Mouse (Mus musculus): ENCODE data around the gene Gm39115. TPM values are rescaled to one million over a fixed set of nuclear protein-coding genes. Genes with fewer than 3 reads are reported as not detected.
"Not testable (repeated sequence)": the region's sequence is repeated elsewhere in the genome, so short reads cannot be mapped to it uniquely, and the experiment has no call there.

The Gm39115 gene
- polyA plus RNA-seq, 1 experiment, result not detected

GRCm38 (mm10) chr7:142152191-142152590 is 16.4 kb upstream of the Gm39115 start:
- Histone ChIP-seq H3K4me1 (ENCODE audit: control insufficient read depth, insufficient read depth, low read length) (no peaks in the 10 kb centered on the region), H3K27ac (ENCODE audit: control insufficient read depth, insufficient read depth, low read depth, low read length, poor library complexity) (no peak overlapping the region), H3K4me3 (replicated peaks; ENCODE audit: control insufficient read depth, low read depth, low read length) (no peak overlapping the region)
- TF ChIP-seq CTCF (IDR thresholded peaks at IDR 0.05; ENCODE audit: control insufficient read depth, insufficient read depth, low read length), result no peak
- TF ChIP-seq POLR2A (IDR thresholded peaks at IDR 0.05; ENCODE audit: borderline replicate concordance, control insufficient read depth, low read depth, low read length), result no peak
- 76% methylated on average over 4 of the region's 4 CpGs for WGBS

- no peak overlapping the region for H3K27ac ChIP-seq (ENCODE audit: control insufficient read depth, insufficient read depth, low read depth, low read length, poor library complexity)
- no peak overlapping the region for H3K4me3 ChIP-seq (replicated peaks; ENCODE audit: control insufficient read depth, low read depth, low read length)
- no peaks in the 10 kb centered on the region for H3K4me1 ChIP-seq (ENCODE audit: control insufficient read depth, insufficient read depth, low read length)
- no peak for TF ChIP-seq POLR2A (IDR thresholded peaks at IDR 0.05; ENCODE audit: borderline replicate concordance, control insufficient read depth, low read depth, low read length)
- TF ChIP-seq CTCF (IDR thresholded peaks at IDR 0.05; ENCODE audit: control insufficient read depth, insufficient read depth, low read length), result no peak
Observed at GRCm38 (mm10) chr7:142148633-142149032, 12.8 kb upstream of the Gm39115 start.

- WGBS, result 5% methylated on average over 1 of the region's 1 CpGs
- Histone ChIP-seq H3K27ac (ENCODE audit: control insufficient read depth, insufficient read depth, low read depth, low read length, poor library complexity) (no peak overlapping the region), H3K4me3 (replicated peaks; ENCODE audit: control insufficient read depth, low read depth, low read length) (no peak overlapping the region), H3K4me1 (ENCODE audit: control insufficient read depth, insufficient read depth, low read length) (no peaks in the 10 kb centered on the region)
- no peak for TF ChIP-seq POLR2A (IDR thresholded peaks at IDR 0.05; ENCODE audit: borderline replicate concordance, control insufficient read depth, low read depth, low read length)
- no peak for TF ChIP-seq CTCF (IDR thresholded peaks at IDR 0.05; ENCODE audit: control insufficient read depth, insufficient read depth, low read length)
Observed at GRCm38 (mm10) chr7:142146033-142146432, 10.2 kb upstream of the Gm39115 start.

- no peak overlapping the region for H3K27ac ChIP-seq (ENCODE audit: control insufficient read depth, insufficient read depth, low read depth, low read length, poor library complexity)
- WGBS, result 71% methylated on average over 4 of the region's 4 CpGs
- TF ChIP-seq POLR2A (IDR thresholded peaks at IDR 0.05; ENCODE audit: borderline replicate concordance, control insufficient read depth, low read depth, low read length) (no peak), CTCF (IDR thresholded peaks at IDR 0.05; ENCODE audit: control insufficient read depth, insufficient read depth, low read length) (no peak)
- no peaks in the 10 kb centered on the region for H3K4me1 ChIP-seq (ENCODE audit: control insufficient read depth, insufficient read depth, low read length)
- H3K4me3 ChIP-seq (replicated peaks; ENCODE audit: control insufficient read depth, low read depth, low read length), result no peak overlapping the region
Observed at GRCm38 (mm10) chr7:142145413-142145940, 9.6 kb upstream of the Gm39115 start.

- no peak for TF ChIP-seq POLR2A (IDR thresholded peaks at IDR 0.05; ENCODE audit: borderline replicate concordance, control insufficient read depth, low read depth, low read length)
- no peak for TF ChIP-seq CTCF (IDR thresholded peaks at IDR 0.05; ENCODE audit: control insufficient read depth, insufficient read depth, low read length)
- Histone ChIP-seq H3K4me3 (replicated peaks; ENCODE audit: control insufficient read depth, low read depth, low read length) (no peak within 1 kb of the TSS), H3K4me1 (ENCODE audit: control insufficient read depth, insufficient read depth, low read length) (no peaks in the 10 kb centered on the region), H3K27ac (ENCODE audit: control insufficient read depth, insufficient read depth, low read depth, low read length, poor library complexity) (no peak within 1 kb of the TSS)
- 62% methylated on average over 1 of the region's 1 CpGs for WGBS
Observed at GRCm38 (mm10) chr7:142144507-142144906, 8.7 kb upstream of the Gm39115 start, which contains the start of gene Gm45337. Gene Gm45337, minus strand, starts transcription at chr7:142144607.

- H3K27ac ChIP-seq (ENCODE audit: control insufficient read depth, insufficient read depth, low read depth, low read length, poor library complexity); H3K4me1 ChIP-seq (ENCODE audit: control insufficient read depth, insufficient read depth, low read length); H3K4me3 ChIP-seq (replicated peaks; ENCODE audit: control insufficient read depth, low read depth, low read length): not testable (repeated sequence)
- 0% methylated on average over 1 of the region's 1 CpGs for WGBS
Observed at GRCm38 (mm10) chr7:142143506-142144010, 7.7 kb upstream of the Gm39115 start.

- TF ChIP-seq POLR2A (IDR thresholded peaks at IDR 0.05; ENCODE audit: borderline replicate concordance, control insufficient read depth, low read depth, low read length), result no peak
- TF ChIP-seq CTCF (IDR thresholded peaks at IDR 0.05; ENCODE audit: control insufficient read depth, insufficient read depth, low read length), result no peak
- WGBS, result 0% methylated on average over 1 of the region's 1 CpGs
- H3K27ac ChIP-seq (ENCODE audit: control insufficient read depth, insufficient read depth, low read depth, low read length, poor library complexity), result no peak overlapping the region
- no peak overlapping the region for H3K4me3 ChIP-seq (replicated peaks; ENCODE audit: control insufficient read depth, low read depth, low read length)
- no peaks in the 10 kb centered on the region for H3K4me1 ChIP-seq (ENCODE audit: control insufficient read depth, insufficient read depth, low read length)
Observed at GRCm38 (mm10) chr7:142140696-142141095, 4.9 kb upstream of the Gm39115 start.

GRCm38 (mm10) chr7:142134206-142134995 is 1.4 kb downstream of the Gm39115 start:
- WGBS, result 52% methylated on average over 4 of the region's 4 CpGs

More at GRCm38 (mm10) chr7:142134206-142134995, 1.4 kb downstream of the Gm39115 start:
- Histone ChIP-seq H3K4me3 (replicated peaks; ENCODE audit: control insufficient read depth, low read depth, low read length) (no peak overlapping the region), H3K27ac (ENCODE audit: control insufficient read depth, insufficient read depth, low read depth, low read length, poor library complexity) (no peak overlapping the region), H3K4me1 (ENCODE audit: control insufficient read depth, insufficient read depth, low read length) (no peaks in the 10 kb centered on the region)
- TF ChIP-seq CTCF (IDR thresholded peaks at IDR 0.05; ENCODE audit: control insufficient read depth, insufficient read depth, low read length) (peak; percentile 8; the same call in 1 of the 2 replicates), POLR2A (IDR thresholded peaks at IDR 0.05; ENCODE audit: borderline replicate concordance, control insufficient read depth, low read depth, low read length) (no peak)
